ENCODE assay signal across 9 mouse cellular contexts in genomic region chr3:28550497-28551093, GRCm38 (mm10).
DNase-seq lines count a peak whose midpoint lies in the region; ATAC-seq lines count a peak whose summit lies in the region.
"Had no signal": no experiment of that assay in that cellular context is flagged by ENCODE, and none has a peak within 500 bp of the region (broad histone marks: within the 10 kb centered on the region; RNA-seq: fewer than 3 reads in every experiment).

No protein-coding gene starts in this region.

- H3K27me3 ChIP-seq in midbrain, embryonic 12.5 days = no peaks in the 10 kb centered on the region
- H3K27me3 ChIP-seq in midbrain, embryonic 10.5 days (ENCODE audit: low read depth, poor library complexity, severe bottlenecking) = no peaks in the 10 kb centered on the region
- no peaks in the 10 kb centered on the region for H3K27me3 ChIP-seq in stomach, embryonic 16.5 days (ENCODE audit: control insufficient read depth, insufficient read depth, low read length)
- H3K27me3 ChIP-seq: neural tube, embryonic 13.5 days had no signal

- 0 out of 2 replicates have a peak, but pooled peaks have one; percentile 27 for ATAC-seq in midbrain, embryonic 12.5 days (ENCODE audit: low FRiP score, low read depth)
- ATAC-seq in stomach, embryonic 16.5 days (ENCODE audit: insufficient read depth, low FRiP score) = peak; percentile 44; the same call in 1 of the 2 replicates
- no peak for ATAC-seq in megakaryocyte-erythroid progenitor cell, adult 5-6 weeks (replicated peaks; ENCODE audit: low FRiP score, low TSS enrichment, poor library complexity, severe bottlenecking)

- H3K4me2 ChIP-seq in midbrain, embryonic 12.5 days (replicated peaks) = no peak overlapping the region
- no peak overlapping the region for H3K4me2 ChIP-seq in stomach, embryonic 16.5 days (ENCODE audit: low read depth, low read length)
- H3K4me2 ChIP-seq: limb, embryonic 12.5 days; neural tube, embryonic 13.5 days had no signal

- no peaks in the 10 kb centered on the region for H3K9me3 ChIP-seq in midbrain, embryonic 12.5 days
- H3K9me3 ChIP-seq in midbrain, embryonic 10.5 days (replicated peaks) = no peaks in the 10 kb centered on the region
- H3K9me3 ChIP-seq in stomach, embryonic 16.5 days (replicated peaks; ENCODE audit: control insufficient read depth, low read length) = no peaks in the 10 kb centered on the region
- H3K9me3 ChIP-seq: limb, embryonic 12.5 days; neural tube, embryonic 13.5 days had no signal

- H3K4me3 ChIP-seq in midbrain, embryonic 12.5 days = no peak overlapping the region
- H3K4me3 ChIP-seq in midbrain, embryonic 10.5 days = no peak overlapping the region
- H3K4me3 ChIP-seq in stomach, embryonic 16.5 days (replicated peaks; ENCODE audit: low read length) = no peak overlapping the region
- H3K4me3 ChIP-seq: limb, embryonic 12.5 days; neural tube, embryonic 13.5 days had no signal

- WGBS in midbrain, embryonic 12.5 days = 35% methylated on average over 6 of the region's 6 CpGs
- WGBS in midbrain, embryonic 10.5 days = 60% methylated on average over 6 of the region's 6 CpGs
- 42% methylated on average over 6 of the region's 6 CpGs for WGBS in stomach, embryonic 16.5 days

- H3K36me3 ChIP-seq in midbrain, embryonic 12.5 days = 0 out of 2 replicates have a peak, but pooled peaks cover 3% of the 10 kb centered on the region
- H3K36me3 ChIP-seq in midbrain, embryonic 10.5 days = no peaks in the 10 kb centered on the region
- no peaks in the 10 kb centered on the region for H3K36me3 ChIP-seq in stomach, embryonic 16.5 days (ENCODE audit: control insufficient read depth, insufficient read depth, low read length)
- H3K36me3 ChIP-seq: limb, embryonic 12.5 days had no signal

- intact Hi-C loops in left cerebral cortex, postnatal 14 days (cut with DNase I) = loop anchor here (5.0 kb wide), 1 partner anchor 378 kb away; no protein-coding TSS in a partner anchor

- no peak overlapping the region for H3K9ac ChIP-seq in midbrain, embryonic 12.5 days (replicated peaks)
- no peak overlapping the region for H3K9ac ChIP-seq in stomach, embryonic 16.5 days (ENCODE audit: low read length)
- H3K9ac ChIP-seq: limb, embryonic 12.5 days; neural tube, embryonic 13.5 days had no signal

- peaks cover 9% of the 10 kb centered on the region for H3K4me1 ChIP-seq in midbrain, embryonic 12.5 days
- H3K4me1 ChIP-seq in midbrain, embryonic 10.5 days = peaks cover 9% of the 10 kb centered on the region
- H3K4me1 ChIP-seq in stomach, embryonic 16.5 days (ENCODE audit: control insufficient read depth, insufficient read depth, low read length) = peaks cover 14% of the 10 kb centered on the region
- H3K4me1 ChIP-seq: limb, embryonic 12.5 days had no signal

- no peak overlapping the region for H3K27ac ChIP-seq in midbrain, embryonic 12.5 days (replicated peaks)
- H3K27ac ChIP-seq in midbrain, embryonic 10.5 days (replicated peaks) = no peak overlapping the region
- no peak overlapping the region for H3K27ac ChIP-seq in stomach, embryonic 16.5 days (ENCODE audit: low read length)
- H3K27ac ChIP-seq: limb, embryonic 12.5 days had no signal

- DNase-seq in midbrain, embryonic 10.5 days (ENCODE audit: low spot score) = no peak
- DNase-seq in cerebellum, postnatal 25 days = peak; percentile 81 to 83
- DNase-seq in left cerebral cortex, postnatal 14 days (ENCODE audit: low spot score in 2 of 2) = peak; percentile 49 to 67
- no peak for DNase-seq in kidney, adult 8-10 months

Comparison
In these comparisons a context has a peak if more than half of its experiments do, and no peak if none do; other contexts are left out.
1. DNase-seq: peak in cerebellum, postnatal 25 days (2 of 2) and left cerebral cortex, postnatal 14 days (2 of 2); none in midbrain, embryonic 10.5 days (single experiment) and kidney, adult 8-10 months (0 of 2).